Mouse (Mus musculus) kidney, adult 2 months (tissue): ENCODE measurements around the gene Adamts5.

Source experiments
- CTCF ChIP-seq: fragments of 200-500 bp; conservative IDR thresholded peaks from 2 replicates; pipeline ENCODE4 v1.5.1; 2011; ENCODE audit warnings: low read depth, mild to moderate bottlenecking, control low read depth, low read length, moderate library complexity, mixed read lengths; ENCODE audit not compliant: insufficient read depth, insufficient read length
- POLR2A ChIP-seq: fragments of 200-500 bp; IDR thresholded peaks from one replicate; pipeline ENCODE4 v1.6.1; 2011; ENCODE audit warnings: low read depth, low read length, control low read depth

DNA sequence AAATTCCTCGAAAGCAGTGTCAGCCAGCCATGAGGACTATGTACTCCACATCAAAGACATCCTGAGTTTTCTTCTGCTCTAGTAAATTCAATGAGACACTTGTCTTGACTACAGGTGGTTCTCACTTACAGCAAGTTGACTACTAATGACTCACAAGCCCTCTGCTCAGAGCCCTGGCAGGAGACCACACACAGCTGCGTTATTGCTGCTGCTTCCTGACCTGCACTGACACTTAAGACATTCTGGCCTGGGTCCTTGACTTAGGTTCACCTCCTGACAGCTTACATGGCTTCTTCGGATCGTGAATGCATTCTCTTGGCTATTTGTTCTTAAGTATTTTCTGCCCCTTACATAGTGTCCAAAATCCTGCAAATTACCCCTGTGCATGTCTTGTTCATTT, 18.5 kb upstream of the Adamts5 start:
- no peak for TF ChIP-seq CTCF
- no peak for TF ChIP-seq POLR2A
